Mouse (Mus musculus): ENCODE data around the gene Ctnna3. TPM values are rescaled to one million over a fixed set of nuclear protein-coding genes. Genes with fewer than 3 reads are reported as not detected.

Gene Ctnna3
- polyA plus RNA-seq, 1 experiment from 2014 or later = 1.8 TPM

DNA sequence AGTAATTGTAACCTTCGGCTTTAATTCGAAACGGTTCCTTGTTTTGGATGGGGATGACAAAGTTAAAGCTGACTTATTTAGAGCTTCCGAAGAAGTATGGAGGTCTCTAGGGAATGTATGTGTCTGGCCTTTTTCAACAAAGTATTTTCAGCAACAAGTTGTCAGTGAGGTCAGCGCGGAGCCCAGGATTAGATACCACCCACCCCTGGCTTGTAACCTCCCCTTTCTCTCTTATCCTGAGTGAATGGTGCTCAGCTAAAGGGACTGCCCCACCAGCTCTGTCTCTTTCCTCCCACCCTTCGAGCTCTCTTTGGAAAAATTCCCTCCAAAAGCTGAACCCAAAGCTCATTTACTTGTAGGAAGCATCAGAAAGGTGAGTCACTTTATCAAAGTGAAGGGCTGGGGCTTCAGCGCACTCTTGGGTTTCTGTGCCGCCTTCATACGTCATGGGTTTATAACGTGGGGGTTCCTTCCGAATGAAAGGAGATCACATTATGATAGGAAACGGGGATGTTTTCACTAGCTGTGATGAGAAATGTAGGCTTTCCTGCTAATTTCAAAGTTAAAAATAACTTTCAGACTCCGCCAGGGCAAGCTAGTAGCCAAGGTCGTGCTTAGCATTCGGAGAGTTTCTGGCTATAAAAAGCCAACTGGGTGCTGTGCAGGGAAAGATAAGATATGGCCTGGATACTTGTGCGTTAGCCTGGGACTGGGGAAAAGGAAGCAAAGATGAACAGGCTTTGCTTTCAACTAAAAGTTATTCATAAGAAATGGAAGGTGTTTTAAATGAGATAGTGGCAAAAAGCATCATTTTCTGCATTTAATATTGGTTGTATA lies 27.6 kb downstream of the Ctnna3 start:
- H3K4me3 ChIP-seq = no peak overlapping the region
- no peaks in the 10 kb centered on the region for H3K27me3 ChIP-seq
- no peaks in the 10 kb centered on the region for H3K9me3 ChIP-seq
- H3K27ac ChIP-seq (replicated peaks) = no peak overlapping the region
- no peak overlapping the region for H3K9ac ChIP-seq
- H3K36me3 ChIP-seq = no peaks in the 10 kb centered on the region
- no peak overlapping the region for H3K4me2 ChIP-seq
- WGBS = 79% methylated on average over 17 of the region's 17 CpGs
- H3K4me1 ChIP-seq (replicated peaks) = no peaks in the 10 kb centered on the region
- no peak for ATAC-seq (ENCODE audit: low FRiP score, low read depth)

DNA sequence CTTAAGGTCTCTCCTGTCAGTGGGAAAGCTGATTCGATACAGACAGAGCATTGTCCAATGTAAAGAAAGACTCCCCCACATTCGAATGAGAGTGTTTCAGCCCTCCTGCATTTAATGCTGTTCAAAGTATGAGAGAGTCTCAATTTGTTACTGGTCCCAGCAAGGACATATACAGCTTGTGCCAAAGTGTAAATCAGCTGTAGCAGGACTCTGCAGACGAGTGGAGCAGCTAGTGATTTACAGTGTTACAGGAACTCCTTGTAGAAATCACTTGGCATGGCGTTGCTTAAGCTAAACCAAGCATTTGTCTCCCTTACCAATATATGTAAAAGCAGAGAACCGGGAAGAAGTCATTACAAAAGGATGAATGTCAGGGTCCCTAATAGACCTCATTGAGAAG lies 31.0 kb downstream of the Ctnna3 start:
- no peaks in the 10 kb centered on the region for H3K27me3 ChIP-seq
- no peaks in the 10 kb centered on the region for H3K4me1 ChIP-seq (replicated peaks)
- no peaks in the 10 kb centered on the region for H3K9me3 ChIP-seq
- H3K36me3 ChIP-seq = no peaks in the 10 kb centered on the region
- no peak overlapping the region for H3K4me3 ChIP-seq
- H3K4me2 ChIP-seq = no peak overlapping the region
- H3K27ac ChIP-seq (replicated peaks) = no peak overlapping the region
- H3K9ac ChIP-seq = no peak overlapping the region
- 54% methylated on average over 5 of the region's 5 CpGs for WGBS
- ATAC-seq (ENCODE audit: low FRiP score, low read depth) = no peak

DNA sequence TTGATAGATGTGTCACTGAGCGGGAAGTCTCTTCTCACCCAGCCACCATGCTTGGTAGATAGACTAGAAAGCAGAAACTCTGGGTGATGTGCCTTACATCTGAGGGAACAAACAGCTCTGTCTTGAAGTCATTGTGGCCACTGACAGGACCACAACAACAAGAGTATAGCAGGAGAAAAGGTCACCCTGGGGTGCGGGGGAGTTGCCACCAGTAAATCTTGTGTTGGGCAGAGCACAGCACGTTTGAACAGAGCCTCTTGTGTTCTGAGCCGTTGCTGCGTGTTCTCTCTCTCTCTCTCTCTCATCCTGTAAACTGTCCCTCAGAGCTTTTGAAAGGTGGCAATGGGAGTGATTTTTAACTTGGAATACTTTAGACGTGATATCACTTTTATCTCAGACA lies 42.6 kb downstream of the Ctnna3 start:
- Histone ChIP-seq H3K4me3 (no peak overlapping the region), H3K9me3 (no peaks in the 10 kb centered on the region), H3K9ac (no peak overlapping the region), H3K27me3 (no peaks in the 10 kb centered on the region), H3K36me3 (no peaks in the 10 kb centered on the region), H3K27ac (replicated peaks) (no peak overlapping the region), H3K4me2 (no peak overlapping the region), H3K4me1 (replicated peaks) (no peaks in the 10 kb centered on the region)
- 31% methylated on average over 6 of the region's 6 CpGs for WGBS
- no peak for ATAC-seq (ENCODE audit: low FRiP score, low read depth)

DNA sequence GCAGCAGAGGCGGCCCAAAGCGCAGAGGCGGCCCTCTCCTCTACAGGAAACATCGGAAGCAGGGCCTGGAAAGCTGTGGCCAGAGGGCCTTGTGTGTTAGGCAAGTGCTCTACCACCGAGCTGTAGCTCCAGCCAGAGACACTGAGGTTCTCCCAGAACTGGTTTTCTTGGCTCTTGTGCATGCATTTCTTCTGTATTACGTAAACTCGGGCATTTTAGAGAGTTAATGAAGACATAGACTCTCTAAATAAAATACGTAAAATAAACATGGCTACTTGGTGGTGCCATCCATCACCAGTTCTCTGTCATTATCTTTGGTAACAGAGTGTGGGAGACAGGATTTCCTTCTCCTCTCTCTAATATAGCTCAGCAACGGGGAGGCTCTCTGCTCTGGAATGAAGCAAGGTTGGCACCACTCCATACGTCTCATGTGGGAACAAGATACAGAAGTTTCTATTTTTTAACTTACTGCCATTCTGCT lies 46.3 kb downstream of the Ctnna3 start:
- Histone ChIP-seq H3K4me1 (replicated peaks) (no peaks in the 10 kb centered on the region), H3K4me3 (no peak overlapping the region), H3K9me3 (no peaks in the 10 kb centered on the region), H3K27me3 (no peaks in the 10 kb centered on the region), H3K4me2 (no peak overlapping the region), H3K9ac (no peak overlapping the region), H3K36me3 (no peaks in the 10 kb centered on the region), H3K27ac (replicated peaks) (no peak overlapping the region)
- 77% methylated on average over 10 of the region's 10 CpGs for WGBS
- no peak for ATAC-seq (ENCODE audit: low FRiP score, low read depth)

DNA sequence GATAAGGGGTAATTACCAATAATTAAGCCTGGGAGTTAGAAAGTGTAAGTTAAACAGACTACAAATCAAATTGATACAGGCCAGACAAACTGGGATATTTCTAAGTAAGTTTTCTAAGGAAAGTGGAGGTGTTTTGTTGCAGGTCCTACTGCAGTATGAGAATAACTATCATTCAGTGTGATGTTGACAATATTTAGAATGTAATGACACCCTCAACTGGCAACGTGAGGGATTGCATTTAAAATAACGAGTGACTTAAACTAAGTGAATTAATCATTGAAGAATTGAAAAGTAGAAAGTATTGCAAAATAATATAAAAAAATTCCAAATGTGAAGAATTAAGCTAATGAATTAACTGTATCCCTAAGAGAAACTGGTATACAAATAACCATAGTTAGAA lies 49.0 kb downstream of the Ctnna3 start:
- H3K4me1 ChIP-seq (replicated peaks) = no peaks in the 10 kb centered on the region
- H3K27me3 ChIP-seq = no peaks in the 10 kb centered on the region
- H3K9me3 ChIP-seq = no peaks in the 10 kb centered on the region
- no peaks in the 10 kb centered on the region for H3K36me3 ChIP-seq
- WGBS = 41% methylated on average over 2 of the region's 2 CpGs
- no peak overlapping the region for H3K9ac ChIP-seq
- H3K4me3 ChIP-seq = no peak overlapping the region
- H3K4me2 ChIP-seq = no peak overlapping the region
- no peak overlapping the region for H3K27ac ChIP-seq (replicated peaks)
- ATAC-seq (ENCODE audit: low FRiP score, low read depth) = no peak

DNA sequence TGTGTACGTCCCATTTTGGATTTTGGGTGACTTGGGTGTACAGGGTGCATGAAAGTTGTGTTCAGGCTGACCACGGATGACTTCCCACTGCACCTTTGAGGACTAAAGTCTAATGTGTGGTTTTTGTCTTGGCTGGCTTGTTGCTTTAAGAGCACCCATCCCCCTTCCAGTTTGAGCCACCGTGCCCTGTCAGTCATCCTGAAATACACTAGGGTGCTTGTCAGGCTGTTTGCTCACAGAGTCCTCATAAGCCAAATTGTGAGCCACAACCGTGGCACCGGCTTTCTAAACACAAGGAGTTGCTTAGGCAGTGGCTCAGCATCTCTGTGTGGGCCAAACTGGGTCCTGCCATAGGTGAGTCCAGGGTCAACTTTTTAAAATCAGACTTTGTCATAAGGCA lies 50.2 kb downstream of the Ctnna3 start:
- Histone ChIP-seq H3K4me2 (no peak overlapping the region), H3K4me3 (no peak overlapping the region), H3K9ac (no peak overlapping the region), H3K27ac (replicated peaks) (no peak overlapping the region), H3K27me3 (no peaks in the 10 kb centered on the region), H3K4me1 (replicated peaks) (no peaks in the 10 kb centered on the region), H3K36me3 (no peaks in the 10 kb centered on the region), H3K9me3 (no peaks in the 10 kb centered on the region)
- 64% methylated on average over 5 of the region's 5 CpGs for WGBS
- ATAC-seq (ENCODE audit: low FRiP score, low read depth) = no peak

DNA sequence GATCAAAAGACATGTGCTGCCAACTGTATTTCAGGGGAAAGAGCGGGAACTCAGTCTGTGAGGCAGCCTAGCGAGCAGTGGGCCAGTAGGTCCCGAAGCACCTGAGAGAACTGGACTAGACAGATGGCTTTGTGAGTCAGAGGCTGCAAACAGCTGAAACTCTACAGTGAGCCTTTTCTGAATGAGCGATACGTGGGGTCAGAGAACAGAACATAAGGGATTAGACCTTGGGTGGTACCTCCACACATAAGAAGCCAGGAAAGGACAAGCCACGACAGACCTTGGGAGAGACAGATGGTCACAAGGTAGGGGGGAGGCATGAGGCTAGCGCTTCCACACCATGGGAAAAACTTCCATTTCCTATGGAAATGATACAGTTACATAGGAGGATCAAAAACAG lies 58.4 kb downstream of the Ctnna3 start:
- Histone ChIP-seq H3K9me3 (no peaks in the 10 kb centered on the region), H3K27ac (replicated peaks) (no peak overlapping the region), H3K4me2 (no peak overlapping the region), H3K27me3 (no peaks in the 10 kb centered on the region), H3K4me1 (replicated peaks) (no peaks in the 10 kb centered on the region), H3K36me3 (no peaks in the 10 kb centered on the region), H3K9ac (no peak overlapping the region), H3K4me3 (no peak overlapping the region)
- no peak for ATAC-seq (ENCODE audit: low FRiP score, low read depth)
- WGBS = 86% methylated on average over 7 of the region's 7 CpGs

DNA sequence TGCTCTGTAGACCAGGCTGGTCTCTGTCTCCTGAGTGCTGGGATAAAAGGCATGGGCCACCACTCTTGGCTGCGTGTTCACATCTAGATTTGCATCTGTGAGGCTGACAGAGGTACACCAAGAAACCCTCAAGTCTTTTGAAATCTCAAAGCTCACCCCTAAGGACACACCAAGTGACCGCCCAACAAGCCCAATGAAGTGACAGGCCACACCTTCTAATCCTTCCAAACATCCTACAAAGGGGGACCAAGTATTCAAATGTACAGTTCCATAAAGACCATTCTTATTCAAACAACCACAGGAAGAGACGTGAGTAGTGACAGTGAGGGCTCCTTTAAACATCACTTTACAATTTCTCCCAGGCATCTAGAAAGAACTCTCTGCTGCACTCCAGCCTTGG lies 94.1 kb downstream of the Ctnna3 start:
- Histone ChIP-seq H3K4me3 (no peak overlapping the region), H3K4me2 (no peak overlapping the region), H3K27ac (replicated peaks) (no peak overlapping the region), H3K9ac (no peak overlapping the region), H3K27me3 (no peaks in the 10 kb centered on the region), H3K36me3 (no peaks in the 10 kb centered on the region), H3K9me3 (no peaks in the 10 kb centered on the region), H3K4me1 (replicated peaks) (no peaks in the 10 kb centered on the region)
- ATAC-seq (ENCODE audit: low FRiP score, low read depth) = no peak
- 74% methylated on average over 3 of the region's 3 CpGs for WGBS

DNA sequence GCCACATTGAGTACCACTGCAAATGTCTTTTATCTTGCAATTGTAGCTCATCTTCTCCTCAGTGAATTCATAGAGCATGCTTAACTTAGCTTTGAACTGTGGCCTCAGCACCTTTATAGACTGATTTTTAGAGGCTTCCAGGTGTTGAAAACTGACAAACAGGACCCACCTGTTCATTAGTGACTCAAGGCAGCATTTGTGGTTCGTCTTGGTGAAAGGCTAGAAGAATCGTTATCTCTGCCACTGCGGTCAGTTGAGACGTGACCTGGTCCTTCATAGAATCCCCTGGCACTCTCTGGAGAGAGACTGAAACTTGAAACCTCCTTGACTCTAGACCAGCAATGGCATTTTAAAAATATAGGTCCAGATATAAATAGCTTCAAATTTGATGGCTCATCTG lies 96.1 kb downstream of the Ctnna3 start:
- Histone ChIP-seq H3K4me1 (replicated peaks) (no peaks in the 10 kb centered on the region), H3K36me3 (no peaks in the 10 kb centered on the region), H3K27ac (replicated peaks) (no peak overlapping the region), H3K4me3 (no peak overlapping the region), H3K27me3 (no peaks in the 10 kb centered on the region), H3K9me3 (no peaks in the 10 kb centered on the region), H3K4me2 (no peak overlapping the region), H3K9ac (no peak overlapping the region)
- 80% methylated on average over 4 of the region's 4 CpGs for WGBS
- no peak for ATAC-seq (ENCODE audit: low FRiP score, low read depth)

DNA sequence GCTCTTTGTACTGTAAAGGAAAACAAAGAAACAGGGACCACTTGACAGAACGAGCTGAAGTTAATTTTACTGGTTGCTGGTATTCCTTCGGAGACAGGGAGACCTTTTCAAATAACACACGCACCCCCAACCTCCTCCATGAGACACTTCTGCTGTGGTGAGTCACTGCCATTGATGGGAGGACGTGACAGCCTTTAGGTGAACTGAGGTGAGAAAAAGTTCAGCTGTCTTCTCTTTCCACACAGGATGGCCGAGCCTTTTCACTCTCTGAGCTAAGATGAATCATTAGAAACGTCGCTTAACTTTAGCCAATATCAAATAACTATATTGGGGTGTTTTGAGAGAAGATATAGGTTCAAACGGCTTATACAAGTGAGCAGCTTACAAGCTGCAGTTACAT lies 102.5 kb downstream of the Ctnna3 start:
- WGBS = 73% methylated on average over 8 of the region's 8 CpGs
- ATAC-seq (ENCODE audit: low FRiP score, low read depth) = no peak
- Histone ChIP-seq H3K36me3 (no peaks in the 10 kb centered on the region), H3K9ac (no peak overlapping the region), H3K4me3 (no peak overlapping the region), H3K4me1 (replicated peaks) (no peaks in the 10 kb centered on the region), H3K4me2 (no peak overlapping the region), H3K9me3 (no peaks in the 10 kb centered on the region), H3K27me3 (no peaks in the 10 kb centered on the region), H3K27ac (replicated peaks) (no peak overlapping the region)

DNA sequence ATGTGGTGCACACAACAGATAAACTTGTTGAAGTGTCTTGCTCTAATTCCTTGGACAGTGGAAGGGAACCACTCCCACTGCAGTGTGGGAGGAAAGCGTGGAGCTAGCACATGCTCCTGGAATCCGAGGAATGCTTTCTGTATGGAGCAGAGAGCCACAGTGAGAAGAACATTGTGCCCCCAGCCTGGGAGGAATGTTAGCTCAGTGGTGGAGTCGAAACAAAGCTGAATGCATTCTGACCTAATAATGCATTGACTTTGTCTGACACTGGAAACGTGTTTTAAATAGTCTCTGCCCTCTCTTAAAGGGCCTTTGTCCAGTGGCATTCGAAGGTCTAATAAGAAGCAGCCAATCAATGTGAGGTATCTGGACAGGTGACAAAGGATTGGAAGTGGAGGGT lies 111.9 kb downstream of the Ctnna3 start:
- no peak overlapping the region for H3K4me3 ChIP-seq
- no peak for ATAC-seq (ENCODE audit: low FRiP score, low read depth)
- no peak overlapping the region for H3K9ac ChIP-seq
- no peaks in the 10 kb centered on the region for H3K36me3 ChIP-seq
- H3K4me2 ChIP-seq = no peak overlapping the region
- no peaks in the 10 kb centered on the region for H3K9me3 ChIP-seq
- H3K27ac ChIP-seq (replicated peaks) = no peak overlapping the region
- no peaks in the 10 kb centered on the region for H3K27me3 ChIP-seq
- H3K4me1 ChIP-seq (replicated peaks) = no peaks in the 10 kb centered on the region
- WGBS = 5% methylated on average over 5 of the region's 5 CpGs

DNA sequence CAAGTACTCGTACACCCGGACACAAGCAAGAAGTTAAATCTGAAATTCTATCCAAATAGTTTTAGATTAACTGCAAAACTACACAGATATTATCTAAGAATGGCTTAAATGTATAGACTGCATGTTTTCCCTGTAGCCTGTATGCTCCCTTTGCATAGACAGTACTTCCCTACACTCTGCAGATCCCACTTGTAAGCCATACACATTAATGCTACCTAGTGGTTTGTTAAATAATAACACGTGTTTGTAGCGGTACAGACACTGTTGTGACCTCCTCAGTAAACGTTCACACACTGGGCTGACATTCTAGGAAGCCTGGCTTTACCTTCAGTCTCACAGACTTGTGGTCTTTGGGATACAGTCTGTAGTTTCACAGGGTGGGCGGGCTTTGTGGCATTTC lies 112.6 kb downstream of the Ctnna3 start:
- Histone ChIP-seq H3K27me3 (no peaks in the 10 kb centered on the region), H3K4me1 (replicated peaks) (no peaks in the 10 kb centered on the region), H3K4me2 (no peak overlapping the region), H3K36me3 (no peaks in the 10 kb centered on the region), H3K9ac (no peak overlapping the region), H3K4me3 (no peak overlapping the region), H3K9me3 (no peaks in the 10 kb centered on the region), H3K27ac (replicated peaks) (no peak overlapping the region)
- ATAC-seq (ENCODE audit: low FRiP score, low read depth) = no peak
- 53% methylated on average over 6 of the region's 6 CpGs for WGBS

DNA sequence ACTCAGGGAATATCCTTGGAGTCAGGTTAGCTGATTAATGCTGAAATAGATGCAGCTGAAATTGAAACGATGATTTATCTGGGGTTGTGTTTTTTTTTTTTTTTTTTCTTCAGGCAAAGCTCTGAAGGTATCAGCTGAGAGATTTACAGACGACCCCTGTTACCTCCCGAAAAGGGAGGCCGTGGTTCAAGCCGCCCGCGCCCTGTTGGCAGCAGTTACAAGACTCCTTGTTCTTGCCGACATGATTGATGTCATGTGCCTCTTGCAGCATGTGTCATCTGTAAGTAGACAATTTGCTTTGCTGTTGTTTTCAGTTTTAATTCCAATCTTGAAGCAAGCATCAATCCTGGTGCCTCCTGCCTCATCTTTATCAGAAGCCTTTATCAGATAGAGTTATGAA lies 136.8 kb downstream of the Ctnna3 start:
- no peak overlapping the region for H3K4me2 ChIP-seq
- ATAC-seq (ENCODE audit: low FRiP score, low read depth) = no peak

More for the DNA sequence above, 136.8 kb downstream of the Ctnna3 start:
- Histone ChIP-seq H3K27me3 (no peaks in the 10 kb centered on the region), H3K4me1 (replicated peaks) (no peaks in the 10 kb centered on the region), H3K9ac (no peak overlapping the region), H3K9me3 (no peaks in the 10 kb centered on the region), H3K36me3 (no peaks in the 10 kb centered on the region), H3K4me3 (no peak overlapping the region), H3K27ac (replicated peaks) (no peak overlapping the region)
- 77% methylated on average over 8 of the region's 8 CpGs for WGBS
